In genomic region chr1:53890380-53890779, GRCm38 (mm10) we compare ENCODE assay signal across 9 mouse cellular contexts.
DNase-seq lines count a peak whose midpoint lies in the region; ATAC-seq lines count a peak whose summit lies in the region.
"Had no signal": no experiment of that assay in that cellular context is flagged by ENCODE, and none has a peak within 500 bp of the region (broad histone marks: within the 10 kb centered on the region; RNA-seq: fewer than 3 reads in every experiment).

No protein-coding gene starts in this region.

- no peak overlapping the region for H3K4me2 ChIP-seq in intestine, embryonic 15.5 days (replicated peaks)
- H3K4me2 ChIP-seq in intestine, embryonic 16.5 days (ENCODE audit: low read depth, low read length) = no peak overlapping the region
- H3K4me2 ChIP-seq: neural tube, embryonic 12.5 days had no signal

- H3K4me1 ChIP-seq in intestine, embryonic 15.5 days (replicated peaks) = no peaks in the 10 kb centered on the region
- 0 out of 2 replicates have a peak, but pooled peaks cover 3% of the 10 kb centered on the region for H3K4me1 ChIP-seq in intestine, embryonic 16.5 days (ENCODE audit: control insufficient read depth, insufficient read depth, low read length)
- H3K4me1 ChIP-seq: neural tube, embryonic 12.5 days had no signal

- 47% methylated on average over 3 of the region's 3 CpGs for WGBS in intestine, embryonic 15.5 days
- 44% methylated on average over 3 of the region's 3 CpGs for WGBS in intestine, embryonic 16.5 days

- H3K27ac ChIP-seq in intestine, embryonic 15.5 days = no peak overlapping the region
- no peak overlapping the region for H3K27ac ChIP-seq in intestine, embryonic 16.5 days (ENCODE audit: low read length)
- H3K27ac ChIP-seq: neural tube, embryonic 12.5 days had no signal

- H3K36me3 ChIP-seq in intestine, embryonic 15.5 days = no peaks in the 10 kb centered on the region
- H3K36me3 ChIP-seq in intestine, embryonic 16.5 days (ENCODE audit: control insufficient read depth, insufficient read depth, low read length) = no peaks in the 10 kb centered on the region
- H3K36me3 ChIP-seq: neural tube, embryonic 12.5 days had no signal

- no peak overlapping the region for H3K4me3 ChIP-seq in intestine, embryonic 15.5 days (replicated peaks)
- H3K4me3 ChIP-seq in intestine, embryonic 16.5 days (ENCODE audit: low read length) = no peak overlapping the region
- H3K4me3 ChIP-seq: neural tube, embryonic 12.5 days had no signal

- no peaks in the 10 kb centered on the region for H3K27me3 ChIP-seq in intestine, embryonic 15.5 days (replicated peaks)
- H3K27me3 ChIP-seq in intestine, embryonic 16.5 days (replicated peaks; ENCODE audit: control insufficient read depth, insufficient read depth, low read length) = no peaks in the 10 kb centered on the region
- H3K27me3 ChIP-seq: neural tube, embryonic 12.5 days had no signal

- 0 out of 2 replicates have a peak, but pooled peaks have one; percentile 26 for ATAC-seq in intestine, embryonic 15.5 days
- no peak for ATAC-seq in intestine, embryonic 16.5 days

- peak; percentile 22 for DNase-seq in thymus, postnatal 14 days
- no peak for DNase-seq in thymus, postnatal 4 days
- DNase-seq in embryo, embryonic 10.5 days (ENCODE audit: low spot score) = peak; percentile 28
- DNase-seq in neural tube, embryonic 10.5 days (ENCODE audit: extremely low spot score, low spot score) = no peak
- no peak for DNase-seq in adrenal gland, adult 2 months
- no peak for DNase-seq in gastrocnemius, postnatal 4 days (ENCODE audit: low spot score in 2 of 2)

- no peaks in the 10 kb centered on the region for H3K9me3 ChIP-seq in intestine, embryonic 15.5 days
- H3K9me3 ChIP-seq in intestine, embryonic 16.5 days (ENCODE audit: control insufficient read depth, low read length) = no peaks in the 10 kb centered on the region
- H3K9me3 ChIP-seq: neural tube, embryonic 12.5 days had no signal

- H3K9ac ChIP-seq in intestine, embryonic 15.5 days = no peak overlapping the region
- no peak overlapping the region for H3K9ac ChIP-seq in intestine, embryonic 16.5 days (ENCODE audit: low read depth, low read length)
- H3K9ac ChIP-seq: neural tube, embryonic 12.5 days had no signal

Comparison
In these comparisons a context has a peak if more than half of its experiments do, and no peak if none do; other contexts are left out.
1. DNase-seq: peak in thymus, postnatal 14 days (single experiment) and embryo, embryonic 10.5 days (single experiment); none in thymus, postnatal 4 days (single experiment), neural tube, embryonic 10.5 days (single experiment), adrenal gland, adult 2 months (single experiment) and gastrocnemius, postnatal 4 days (0 of 2).